Mouse (Mus musculus) frontal cortex, postnatal 14 days (tissue): Measurements from ENCODE around the gene 4930404H24Rik.
A peak's percentile ranks its signal among the peaks of the same experiment; 100 is the strongest.

Experiments
- DNase-seq, 2 experiments: peaks; one replicate each; pipeline ENCODE4 v3.0.0; 2022; ENCODE audit warnings: low spot score in 2 of 2

4930404H24Rik gene

DNA sequence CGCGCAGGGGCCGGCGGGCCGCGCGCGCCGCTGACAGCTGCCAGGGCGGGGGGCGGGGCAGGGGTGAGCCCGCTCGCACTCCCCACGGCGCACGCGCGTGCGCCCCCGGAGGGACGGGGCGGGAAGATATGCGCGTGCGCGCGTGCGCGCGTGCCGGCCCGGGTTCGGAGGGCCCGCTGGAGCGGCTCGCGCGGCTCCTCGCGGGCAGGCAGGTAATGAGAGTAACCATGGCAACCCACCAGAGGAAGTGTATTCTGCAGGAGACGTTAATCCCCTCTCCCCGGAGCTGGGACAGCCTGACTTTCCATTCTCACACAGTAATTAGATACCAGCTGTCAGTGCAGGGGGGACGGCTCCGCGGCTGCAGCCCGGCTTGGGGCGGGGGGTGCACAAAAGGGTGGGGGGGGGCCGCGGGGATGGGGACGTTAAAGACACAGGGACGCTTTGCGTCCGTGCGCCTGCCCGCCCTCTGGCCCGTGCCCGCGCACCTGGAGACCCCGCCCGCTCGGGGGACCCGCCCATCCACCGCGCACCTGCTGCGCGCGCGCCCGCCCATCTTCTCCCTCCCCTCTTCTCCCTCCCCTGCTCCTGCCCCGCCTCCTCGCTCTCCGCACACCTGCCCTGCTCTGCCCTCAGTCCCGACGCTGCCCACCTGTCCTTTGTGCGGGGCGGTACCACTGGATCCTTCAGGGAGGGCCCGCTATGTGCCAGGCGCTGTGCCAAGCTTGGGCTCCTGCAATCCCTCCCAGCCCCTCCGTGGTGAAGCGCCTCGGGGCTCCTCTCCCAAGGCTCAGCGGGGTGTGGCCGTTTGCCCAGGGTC is at the start of gene 4930404H24Rik:
TSS of gene 4930404H24Rik (plus strand) at position 218 of the 820 bp plus-strand sequence.
- peak; percentile 55 to 58 for DNase-seq

DNA sequence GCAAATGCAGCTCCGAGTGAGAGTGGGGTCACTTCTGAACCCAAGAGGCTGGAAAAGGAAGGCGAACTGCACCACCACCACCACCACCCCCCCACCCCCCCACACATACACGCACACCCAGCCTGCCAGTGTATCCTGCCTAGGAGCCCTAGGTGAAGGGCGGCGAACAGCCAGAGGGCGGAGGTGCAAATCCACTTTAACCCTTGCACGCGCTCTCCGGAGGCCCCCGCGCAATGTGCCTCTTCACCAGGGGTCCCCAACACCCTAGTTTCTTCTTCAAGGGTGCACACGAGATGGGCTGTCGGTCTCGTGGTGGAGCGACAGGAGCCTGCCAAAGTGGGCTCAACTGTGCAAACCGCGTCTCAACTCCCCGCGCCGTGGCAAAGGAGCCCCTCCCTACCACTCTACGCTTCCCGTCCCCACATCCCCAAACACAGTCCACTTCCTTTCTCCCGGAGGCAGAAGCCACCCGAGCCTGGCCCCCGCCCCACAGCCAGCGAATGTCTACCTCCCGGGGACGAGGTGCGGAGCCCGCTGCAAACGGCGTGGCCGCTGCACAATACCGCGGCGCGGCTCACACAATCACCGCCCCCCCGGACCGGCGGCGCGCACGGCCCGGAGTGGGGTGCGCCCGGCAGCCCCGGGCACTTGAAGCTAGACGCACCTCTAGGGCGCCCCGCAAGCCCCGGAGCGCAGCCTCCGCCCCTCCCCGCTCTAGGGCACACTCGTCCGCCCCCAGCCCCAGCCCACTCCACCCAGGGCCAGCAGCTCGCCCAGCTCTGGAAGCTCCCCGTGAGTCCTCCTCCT is 49.0 kb upstream of the 4930404H24Rik start:
- no peak for DNase-seq

DNA sequence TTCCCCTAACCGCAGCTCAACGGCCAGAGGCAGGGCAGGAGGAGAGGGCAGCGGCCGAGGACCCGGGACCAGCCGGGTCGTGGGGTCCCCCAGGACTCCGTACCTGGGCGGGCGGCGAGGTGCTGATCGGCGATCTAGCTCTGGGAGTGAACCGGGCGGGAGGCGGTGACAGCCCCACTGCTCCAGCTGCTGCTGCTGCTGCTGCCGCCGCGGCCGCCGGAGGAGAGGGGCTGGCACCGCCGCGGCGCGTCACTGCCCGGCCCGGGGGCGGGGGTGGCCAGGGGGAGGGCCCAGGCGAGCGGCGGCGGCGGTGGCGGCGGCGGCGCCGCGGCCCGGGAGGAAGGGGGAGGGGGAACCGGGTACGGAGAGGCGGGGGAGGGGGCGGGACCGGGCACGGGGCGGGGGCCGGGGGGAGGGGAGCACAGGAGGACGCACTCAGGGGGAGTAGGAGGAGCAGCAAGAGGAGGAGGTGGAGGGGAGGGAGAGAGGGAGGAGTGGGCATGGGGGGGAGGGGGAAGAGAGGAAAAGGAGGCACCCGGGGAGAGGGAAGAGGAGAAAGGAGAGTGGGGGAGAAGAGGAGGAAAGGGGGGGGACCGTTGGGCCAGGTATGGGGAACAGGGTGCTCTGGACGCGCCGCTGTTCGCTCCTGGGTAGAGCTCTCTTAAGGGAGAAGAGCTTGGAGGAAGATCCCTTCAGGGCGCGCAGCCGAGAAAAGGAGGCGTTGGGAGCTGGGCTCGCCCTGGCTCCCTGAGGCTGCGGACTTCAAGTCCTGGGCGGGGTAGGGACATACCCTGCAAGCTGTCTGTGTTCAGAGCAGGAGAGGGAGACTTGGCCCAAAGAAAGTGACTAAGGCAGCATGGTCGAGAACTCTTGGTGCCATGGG is 48.1 kb upstream of the 4930404H24Rik start:
- peak in 1 of 2 experiments; percentile 49 for DNase-seq

DNA sequence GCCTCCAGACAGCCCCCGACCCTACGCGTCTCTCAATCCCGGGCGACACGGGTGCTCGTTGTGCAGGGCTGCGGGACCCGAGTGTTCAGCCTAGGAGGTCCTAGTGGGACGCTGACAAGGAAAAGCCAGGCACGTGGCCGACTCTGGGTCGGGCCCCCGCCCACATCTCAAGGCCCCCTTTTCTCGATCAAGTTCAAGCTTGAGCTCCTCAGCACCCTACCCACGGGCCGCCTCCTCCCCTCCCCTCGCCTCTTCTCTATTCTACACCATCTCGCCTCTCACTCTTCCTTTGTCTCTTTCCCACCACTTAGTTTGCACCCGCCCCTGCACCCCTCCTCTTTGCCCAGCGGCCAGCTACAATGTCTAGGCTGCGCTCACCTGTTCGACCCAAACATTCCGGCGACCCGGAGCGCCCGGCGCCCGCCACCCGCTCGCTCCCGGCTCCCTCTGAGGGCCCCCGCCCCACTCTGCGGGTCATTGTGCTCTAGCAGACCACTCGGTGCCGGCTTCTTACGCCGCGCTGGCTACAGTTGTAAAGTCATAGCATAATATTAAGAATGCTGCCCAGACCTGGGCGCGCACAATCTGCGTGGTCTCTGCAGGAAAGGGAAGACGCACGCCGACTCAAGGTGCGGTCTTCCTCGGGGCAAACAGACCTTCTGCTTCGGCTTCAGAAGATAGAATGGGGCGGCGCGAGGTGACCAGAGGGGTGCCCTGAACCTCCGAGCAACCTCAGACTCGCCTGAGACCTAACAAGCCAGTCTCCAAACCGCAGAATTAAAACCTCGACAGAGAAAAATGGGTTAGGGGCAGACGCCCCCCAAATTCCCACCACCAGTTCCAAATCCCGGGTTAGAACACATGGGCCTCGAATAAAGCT is 47.2 kb upstream of the 4930404H24Rik start:
- no peak for DNase-seq

DNA sequence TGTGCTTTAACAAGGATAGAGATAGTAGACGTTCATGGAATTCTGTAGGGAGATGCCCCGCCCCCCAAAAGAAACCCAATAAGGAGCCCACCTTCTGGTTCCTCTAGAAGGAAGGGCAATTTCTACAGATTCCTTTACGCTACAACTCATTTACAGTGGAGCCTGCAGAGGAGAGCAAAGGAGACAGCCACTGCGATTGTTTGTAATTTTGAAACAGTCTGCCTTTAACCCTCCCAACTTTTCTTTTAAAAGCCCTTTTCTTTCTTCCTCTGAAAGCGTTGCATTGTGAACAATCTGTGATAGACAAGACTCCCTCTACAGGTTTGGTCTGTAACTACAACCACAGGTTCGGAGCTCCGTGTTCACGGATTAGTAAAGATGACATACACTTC is 46.6 kb upstream of the 4930404H24Rik start:
- peak in 1 of 2 experiments; percentile 53 for DNase-seq

DNA sequence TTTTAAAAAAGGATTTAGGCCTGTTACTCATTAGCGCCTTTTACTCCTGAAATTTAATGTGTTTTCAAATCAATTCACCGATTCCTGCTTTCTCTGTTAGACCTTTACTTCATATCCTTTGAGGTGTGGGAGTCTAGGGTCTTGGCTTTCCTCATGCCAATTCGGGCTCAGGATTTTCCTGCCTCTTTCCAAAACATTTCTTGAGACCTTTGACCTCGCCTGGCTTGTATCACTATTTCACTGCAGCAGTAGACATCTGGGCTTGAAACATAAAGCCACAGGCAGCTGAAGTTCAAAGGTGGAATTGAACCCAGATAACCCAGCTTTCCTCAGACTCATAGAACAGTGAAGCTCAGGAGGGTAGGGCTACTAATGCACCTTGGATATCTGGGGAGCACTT is 46.1 kb upstream of the 4930404H24Rik start:
- DNase-seq, result no peak

DNA sequence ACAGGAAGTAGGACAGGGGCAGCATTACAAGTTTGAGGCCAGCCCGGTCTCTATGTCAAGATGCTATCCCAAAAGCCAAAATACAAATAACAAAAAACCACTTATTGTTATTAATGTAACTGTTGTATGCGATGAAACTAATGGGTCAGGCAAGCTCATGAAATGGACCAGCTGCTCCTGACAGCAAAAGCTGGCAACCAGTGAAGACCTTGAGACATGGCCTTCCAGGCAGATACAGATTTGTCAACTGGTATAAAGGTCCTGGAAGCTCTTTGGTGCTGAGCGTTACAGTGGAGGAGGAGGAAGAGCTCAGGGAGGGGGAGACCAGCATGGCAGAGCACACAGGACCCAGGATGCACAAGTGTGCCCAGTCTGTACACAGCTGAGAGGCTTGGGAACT is 44.9 kb upstream of the 4930404H24Rik start:
- no peak for DNase-seq

DNA sequence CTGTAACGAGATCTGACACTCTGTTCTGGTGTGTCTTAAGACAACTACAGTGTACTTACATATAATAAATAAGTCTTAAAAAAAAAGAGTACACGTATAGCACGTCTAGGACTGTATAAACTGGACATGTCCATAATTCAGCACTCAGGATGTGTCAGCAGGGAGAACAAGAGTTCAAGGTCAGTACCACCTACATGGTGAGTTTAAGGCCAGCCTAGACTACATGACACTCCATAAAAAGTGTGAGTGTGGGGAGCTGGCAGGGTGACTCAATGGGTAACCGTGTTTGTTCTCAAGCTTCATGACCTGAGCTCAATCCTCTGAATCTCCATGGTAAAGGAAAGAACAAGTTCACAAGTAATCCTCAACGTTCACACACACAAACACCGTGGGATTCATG is 44.1 kb upstream of the 4930404H24Rik start:
- no peak for DNase-seq

DNA sequence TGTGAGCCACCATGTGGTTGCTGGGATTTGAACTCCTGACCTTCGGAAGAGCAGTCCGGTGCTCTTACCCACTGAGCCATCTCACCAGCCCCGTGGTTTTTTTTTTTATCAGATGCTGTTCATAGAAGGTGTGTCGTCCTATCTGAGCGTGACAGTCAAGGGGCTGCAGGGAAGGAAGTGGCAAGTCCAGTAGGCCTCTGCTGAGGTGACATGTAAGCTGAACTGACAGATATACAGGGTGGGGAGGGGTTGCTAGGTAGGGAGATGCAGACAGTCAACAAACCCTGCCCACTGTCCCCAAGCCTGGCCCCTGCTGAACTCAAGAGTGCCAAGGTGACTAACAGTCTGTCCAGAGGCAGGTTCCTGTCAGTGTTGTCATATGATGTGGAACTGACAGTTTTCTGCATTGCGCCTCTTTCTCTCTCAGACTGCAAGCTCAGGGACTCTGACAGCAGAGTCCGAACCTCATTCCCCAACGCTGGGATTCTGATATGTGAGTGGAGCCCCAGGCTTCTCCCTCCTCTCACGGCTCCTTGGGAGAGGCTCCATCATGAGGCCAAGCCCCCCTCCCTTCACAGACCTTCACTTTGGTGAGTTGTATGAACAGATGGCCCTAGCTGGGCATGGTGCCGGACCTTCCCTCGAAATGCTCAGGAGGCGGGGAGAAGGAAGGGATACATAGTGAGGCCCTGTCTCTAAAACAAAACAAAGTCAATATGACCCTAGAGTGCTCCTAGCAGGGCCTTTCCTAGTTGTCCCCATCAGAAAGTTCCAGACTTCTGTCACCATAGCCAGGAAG is 38.4 kb upstream of the 4930404H24Rik start:
- DNase-seq, result no peak

DNA sequence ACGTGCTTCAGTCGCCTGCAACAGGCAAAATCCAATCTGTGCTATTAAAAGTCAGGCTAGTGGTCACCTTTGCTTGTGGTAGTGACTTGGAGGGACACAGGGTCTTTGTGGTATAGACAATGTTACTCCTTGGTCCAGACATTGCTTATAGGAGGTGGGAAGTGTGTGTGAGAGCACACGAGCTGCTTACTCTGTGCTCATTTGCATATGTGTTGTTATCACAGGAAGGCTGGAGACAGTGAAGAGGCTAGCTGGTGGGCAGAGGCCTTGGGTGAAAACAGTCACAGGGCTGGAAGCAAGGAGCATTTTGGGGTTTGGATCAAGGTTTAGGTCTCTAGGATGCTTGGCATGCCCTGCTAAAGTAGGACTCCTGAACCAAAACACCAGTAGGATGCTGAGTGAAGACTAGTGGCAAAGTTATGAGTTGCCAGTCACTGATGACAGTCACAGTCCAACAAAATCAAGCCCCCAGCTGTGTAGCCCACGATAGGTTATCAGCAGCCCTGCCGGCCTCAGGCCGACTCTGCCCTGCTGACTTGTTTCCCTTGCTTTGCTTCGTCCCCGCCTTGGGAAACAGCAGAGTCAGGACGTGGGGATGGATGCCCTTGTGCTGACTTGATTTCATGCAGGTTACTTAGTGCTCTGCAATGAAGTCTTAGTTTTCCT is 37.6 kb upstream of the 4930404H24Rik start:
- DNase-seq, result no peak

DNA sequence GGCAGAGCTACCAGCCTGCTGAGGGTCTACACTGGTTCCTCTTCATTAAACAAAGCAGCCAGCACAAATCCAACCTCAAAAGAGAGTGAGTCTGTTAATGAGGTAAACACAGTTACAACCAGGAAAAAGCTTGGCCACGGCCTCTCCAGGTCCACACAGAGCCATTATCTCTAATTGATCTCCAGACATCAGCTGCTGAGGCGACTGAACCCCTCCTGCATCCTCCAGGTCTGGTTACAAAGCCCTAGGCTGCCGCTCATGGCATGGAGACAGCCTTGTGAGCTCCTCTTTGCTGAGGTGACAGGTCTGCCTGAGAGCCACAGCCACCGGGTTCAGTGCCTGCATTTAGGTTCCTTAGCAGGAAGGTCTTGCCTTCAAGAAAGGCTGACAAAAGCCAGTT is 35.1 kb upstream of the 4930404H24Rik start:
- no peak for DNase-seq

DNA sequence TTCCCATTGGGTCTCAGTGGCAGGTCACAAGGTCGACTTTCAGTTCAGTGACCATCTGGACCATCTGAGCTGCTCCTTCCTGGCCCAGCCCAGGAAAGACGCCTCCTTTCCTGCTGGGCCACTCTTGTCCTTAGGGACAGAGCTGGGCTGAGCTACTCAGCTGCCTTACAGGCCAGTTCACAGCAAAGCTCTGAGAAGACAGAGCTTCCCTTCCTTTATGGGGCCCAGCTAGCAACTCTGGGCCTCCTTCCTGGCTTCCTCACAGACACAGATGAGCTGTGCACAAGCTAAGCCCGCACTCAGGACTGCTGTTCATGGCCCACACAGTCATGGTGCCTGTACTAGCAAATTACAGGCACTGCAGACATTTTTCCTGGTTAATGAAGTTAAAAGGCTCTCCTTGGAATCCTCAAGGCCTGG is 34.6 kb upstream of the 4930404H24Rik start:
- DNase-seq, result no peak

DNA sequence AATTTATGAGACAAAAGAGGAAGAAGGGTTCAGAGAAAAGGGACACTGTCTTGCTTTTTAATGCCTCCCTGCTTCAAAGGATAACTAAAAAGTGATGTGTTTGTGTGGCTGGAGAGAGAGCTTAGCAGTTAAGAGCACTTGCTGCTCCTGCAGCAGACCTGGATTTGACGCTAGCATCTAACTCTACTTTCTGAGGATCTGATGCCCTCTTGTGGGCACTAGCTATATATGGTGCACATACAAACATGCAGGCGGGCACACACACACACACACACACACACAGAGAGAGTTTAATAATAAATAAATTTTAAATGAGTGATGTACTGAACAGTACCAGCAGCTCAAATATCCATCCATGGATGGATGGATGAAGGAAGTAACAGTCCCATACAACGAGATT is 29.3 kb upstream of the 4930404H24Rik start:
- no peak for DNase-seq

DNA sequence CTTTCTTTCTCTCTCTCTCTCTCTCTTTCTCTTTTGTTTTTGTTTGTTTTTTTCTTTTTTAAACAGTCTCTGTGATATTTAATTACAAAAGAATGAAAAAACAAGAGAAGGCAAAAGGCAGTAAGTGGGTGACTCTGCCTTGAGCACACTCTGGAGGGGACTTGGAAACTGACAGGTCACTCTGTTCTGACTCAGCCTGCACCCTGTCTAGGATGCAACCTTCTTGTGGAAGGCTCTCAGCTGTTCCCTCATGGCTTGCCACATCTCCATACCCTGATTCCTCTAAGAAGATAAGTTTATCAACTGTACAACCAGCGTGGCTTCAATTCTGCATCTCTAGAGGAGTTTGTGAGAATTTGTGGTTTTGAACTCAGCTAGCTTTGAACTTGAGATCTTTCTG is 25.2 kb upstream of the 4930404H24Rik start:
- DNase-seq, result no peak

DNA sequence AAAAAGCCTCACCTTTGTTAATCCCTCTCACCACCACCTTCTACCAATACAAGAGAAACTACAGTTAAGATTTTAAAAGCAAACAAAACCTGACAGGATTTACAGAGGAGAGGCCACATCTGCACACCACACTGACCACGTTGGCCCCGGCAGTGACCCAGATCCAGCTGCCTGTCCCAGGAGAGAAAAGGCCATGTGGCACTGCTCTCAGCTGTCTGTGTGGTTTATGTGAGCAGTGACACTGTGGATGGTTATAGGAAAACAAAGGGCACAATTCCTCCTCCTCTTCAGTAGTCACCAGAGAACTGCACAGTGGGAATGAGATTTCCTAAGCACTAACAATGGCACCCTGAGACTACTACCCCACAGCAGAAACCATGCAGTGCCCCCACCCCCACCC is 23.3 kb upstream of the 4930404H24Rik start:
- no peak for DNase-seq

DNA sequence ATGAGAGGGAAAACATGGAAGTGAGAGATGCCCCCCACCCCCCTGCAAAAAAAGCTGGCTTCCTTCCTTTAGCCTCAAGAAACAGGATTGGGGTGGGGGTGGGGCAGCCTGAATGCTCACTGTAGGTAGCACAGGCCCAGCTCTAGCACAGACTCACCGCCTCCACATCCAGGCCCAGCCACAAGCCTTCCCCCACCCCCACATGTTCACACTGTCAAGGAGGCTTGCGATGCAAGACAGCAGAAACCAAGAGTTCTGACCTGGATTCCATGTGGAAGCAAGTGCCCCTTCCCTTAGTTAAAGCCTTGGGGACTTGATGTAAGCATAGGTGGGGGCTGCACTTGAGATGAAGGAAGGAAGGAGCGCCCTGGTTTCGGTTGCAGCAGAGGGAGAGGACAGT is 22.8 kb upstream of the 4930404H24Rik start:
- DNase-seq, result no peak

DNA sequence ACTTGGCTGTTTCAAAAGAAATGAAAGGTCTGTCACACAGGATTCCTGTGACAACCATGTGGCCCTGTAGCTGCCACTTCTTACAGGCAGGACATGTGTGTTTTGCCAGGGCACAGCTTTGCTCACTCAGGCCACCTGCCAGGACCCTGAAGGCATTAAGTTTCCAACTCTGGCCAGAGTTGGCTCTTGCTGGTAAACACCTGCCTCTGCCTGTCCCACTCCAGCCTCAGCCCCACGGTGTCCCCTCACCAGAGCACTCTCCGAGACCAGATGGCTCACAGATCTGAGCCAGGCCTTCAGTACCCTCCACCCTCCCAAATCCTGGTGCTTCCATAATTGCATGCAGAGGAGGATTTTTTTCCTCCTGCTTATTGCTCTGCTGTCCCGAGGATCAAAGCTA is 21.6 kb upstream of the 4930404H24Rik start:
- DNase-seq, result no peak

DNA sequence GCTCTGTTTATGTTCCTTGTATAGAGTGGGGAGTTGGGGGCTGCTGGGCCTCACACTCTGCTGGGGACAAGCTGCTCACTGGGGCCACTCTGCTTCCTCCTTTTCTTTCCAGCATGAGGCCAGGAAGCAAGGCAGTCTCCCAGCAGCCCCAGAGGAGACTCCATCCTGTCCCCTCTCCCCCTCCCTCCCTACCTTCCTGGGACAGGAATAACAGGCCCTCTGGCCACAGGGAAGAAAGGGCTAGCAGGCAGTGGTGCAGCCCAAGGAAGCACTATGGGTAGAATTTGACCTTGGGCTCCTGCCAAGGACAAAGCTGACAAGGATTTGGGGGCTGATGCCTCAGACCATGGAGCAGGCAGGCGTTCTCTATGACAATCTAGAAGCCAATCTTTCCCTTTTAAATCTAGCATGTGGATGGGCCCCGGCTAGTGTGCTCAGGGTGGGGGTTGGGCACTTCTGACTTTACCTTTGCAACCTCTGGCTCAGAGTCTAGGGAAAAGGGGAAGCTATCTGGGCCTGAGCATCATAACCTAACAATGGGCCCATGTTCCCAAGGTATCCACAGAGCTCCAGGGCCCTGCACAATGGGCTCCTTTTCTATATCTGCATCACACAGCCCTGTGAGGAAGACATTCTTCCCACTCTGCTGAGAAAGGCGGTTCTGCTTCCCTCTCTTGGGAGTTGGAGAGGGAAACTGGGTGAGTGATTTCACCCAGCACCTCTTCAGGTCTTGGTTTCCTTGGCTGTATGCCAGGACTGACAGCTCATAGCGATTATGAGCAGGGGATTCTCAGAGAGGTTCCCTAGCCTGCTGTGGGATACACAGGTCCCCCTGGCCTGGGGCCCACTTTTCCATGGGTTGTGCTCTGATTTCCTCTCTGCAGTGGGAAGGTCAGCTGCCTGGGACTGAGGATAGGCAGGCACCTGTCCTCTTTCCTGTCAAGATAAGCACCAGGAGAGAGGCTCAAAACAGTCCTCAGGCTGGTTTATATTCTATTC is 17.2 kb upstream of the 4930404H24Rik start:
- no peak for DNase-seq
